Mouse (Mus musculus): ENCODE results near the gene Kras.

GRCm38 (mm10) chr6:145291383-145292289 is 41.6 kb upstream of the Kras start:
- TF ChIP-seq POLR2A (IDR thresholded peaks at IDR 0.05; ENCODE audit: insufficient read depth, low read depth, low read length) (no peak), CTCF (IDR thresholded peaks at IDR 0.05) (no peak), EP300 (IDR thresholded peaks at IDR 0.05; ENCODE audit: insufficient read depth, low read depth, low read length) (no peak)
